Mouse (Mus musculus): ENCODE results near the gene Rchy1.
"Not testable (repeated sequence)": the region's sequence is repeated elsewhere in the genome, so short reads cannot be mapped to it uniquely, and the experiment has no call there.

Gene Rchy1

DNA sequence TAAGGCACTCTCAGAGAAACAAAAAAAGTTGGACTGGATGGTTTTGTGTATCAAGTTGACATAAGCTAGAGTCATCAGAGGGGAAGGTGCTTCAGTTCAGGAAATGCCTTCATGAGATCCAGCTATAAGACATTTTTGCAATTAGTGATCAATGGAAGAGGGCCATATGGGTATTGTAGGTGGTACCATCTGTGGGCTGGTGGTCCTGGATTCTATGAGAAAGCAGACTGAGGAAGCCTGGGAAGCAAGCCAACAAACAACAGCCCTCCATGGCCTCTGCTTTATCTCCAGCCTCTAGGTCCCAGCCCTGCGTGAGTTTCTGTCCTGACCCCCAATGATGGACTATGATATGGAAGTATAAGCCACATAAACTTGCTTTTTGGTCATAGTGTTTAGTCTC lies 3.8 kb downstream of the Rchy1 start:
- peak; percentile 40 for DNase-seq

DNA sequence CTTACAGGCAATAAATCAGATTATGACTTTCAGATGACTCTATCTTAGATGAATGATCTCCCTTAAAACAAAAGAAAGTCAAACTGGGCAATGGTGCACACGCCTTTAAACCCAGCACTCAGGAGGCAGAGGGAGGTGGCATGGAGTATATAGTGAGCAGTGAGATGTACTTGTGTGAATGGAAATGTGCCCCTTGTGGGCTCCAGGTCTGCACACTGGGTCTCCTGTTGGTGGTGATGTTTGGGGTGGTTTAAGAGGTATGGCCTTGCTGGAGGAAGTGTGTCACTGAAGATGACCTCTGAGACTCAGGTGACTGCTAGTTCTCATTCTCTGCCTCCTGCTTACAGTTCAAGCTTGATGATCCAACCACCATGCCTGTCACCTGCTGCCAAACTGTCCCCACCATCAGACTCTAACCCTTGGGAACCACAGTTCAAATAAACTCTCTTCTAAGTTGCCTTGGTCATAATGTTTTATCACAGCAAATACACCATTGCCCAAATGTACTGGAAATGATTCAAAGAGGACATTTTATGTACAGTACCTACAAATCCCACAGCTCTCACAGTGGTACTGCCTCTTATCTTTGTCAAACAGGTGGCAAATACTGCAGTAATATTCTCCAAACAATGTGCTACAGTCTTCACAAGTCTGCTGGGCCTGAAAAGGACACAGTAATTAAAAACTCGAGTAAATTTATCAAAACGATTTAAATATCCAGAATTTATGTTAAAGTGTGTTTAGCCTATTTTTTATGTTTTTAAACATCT lies 5.7 kb downstream of the Rchy1 start:
- no peak for DNase-seq

DNA sequence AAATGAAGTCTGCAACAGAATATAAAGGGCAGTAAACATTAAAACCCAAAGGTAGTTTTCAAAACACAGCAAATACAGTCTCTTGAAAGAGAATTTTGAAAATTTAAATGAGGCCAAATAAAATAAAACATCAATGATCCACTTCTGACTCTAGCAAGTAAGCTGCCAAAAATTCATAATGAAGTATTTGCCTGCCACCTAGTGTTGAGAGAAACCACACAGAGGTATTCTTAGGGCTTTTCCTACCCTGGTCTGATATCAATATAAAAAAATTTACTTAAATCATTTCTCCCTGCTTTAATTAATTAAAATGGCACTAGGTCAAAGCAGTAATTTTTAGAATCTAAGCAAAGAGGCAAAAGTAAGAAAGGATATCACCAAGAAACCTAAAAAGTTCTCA lies 11.5 kb downstream of the Rchy1 start:
- DNase-seq = no peak

DNA sequence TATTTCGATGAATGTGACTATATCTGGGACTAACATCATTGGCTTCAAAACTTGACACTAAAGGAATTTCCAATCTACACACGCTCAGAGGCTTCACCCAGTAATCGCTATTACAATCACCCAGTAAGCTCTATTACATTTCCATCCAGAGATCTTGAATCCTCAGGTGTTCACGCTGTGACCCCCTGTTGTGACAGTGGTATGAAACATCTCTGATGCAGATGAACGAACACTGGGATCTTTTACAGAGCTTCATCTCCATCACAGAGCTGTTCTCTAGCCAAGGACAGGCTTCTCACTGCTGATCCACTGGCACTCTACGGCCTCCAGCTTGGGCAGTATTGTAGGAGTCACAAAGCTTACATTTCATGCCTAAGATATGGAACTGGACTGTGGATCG lies 13.4 kb downstream of the Rchy1 start:
- DNase-seq = no peak

DNA sequence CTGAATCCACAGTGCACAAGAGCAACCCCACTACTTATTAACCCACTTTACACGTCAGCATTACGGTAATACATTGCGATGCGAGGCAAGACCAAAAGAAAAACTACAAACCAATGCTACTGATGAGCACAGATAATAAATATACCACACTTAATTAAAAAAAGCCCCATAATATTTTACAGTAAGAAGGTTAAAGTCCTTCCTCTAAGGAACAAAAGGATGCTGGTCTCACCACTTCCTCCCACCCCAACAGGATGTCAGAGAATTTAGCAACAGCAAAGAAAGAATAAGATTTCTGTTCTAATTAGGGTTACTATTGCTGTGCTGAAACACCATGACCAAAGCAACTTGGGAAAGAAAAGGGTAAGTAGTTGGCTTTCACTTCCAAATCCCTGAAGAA lies 15.9 kb downstream of the Rchy1 start:
- DNase-seq = no peak

DNA sequence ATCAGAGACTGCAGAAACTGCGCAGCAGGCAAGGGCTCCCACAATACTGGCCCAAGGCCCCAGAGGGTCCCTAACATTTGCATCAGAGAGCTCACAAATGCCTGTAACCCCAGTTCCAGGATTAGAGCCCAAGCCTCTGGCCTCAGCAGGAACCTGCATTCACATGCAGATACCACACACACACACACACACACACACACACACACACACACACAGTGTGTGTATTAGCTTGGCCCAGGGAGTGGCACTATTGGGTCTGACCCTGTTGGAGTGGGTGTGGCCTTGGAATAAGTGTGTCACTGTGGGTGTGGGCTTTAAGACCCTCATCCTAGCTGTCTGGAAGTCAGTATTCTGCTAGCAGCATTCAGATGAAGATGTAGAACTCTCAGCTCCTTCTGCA lies 17.3 kb downstream of the Rchy1 start:
- DNase-seq = not testable (repeated sequence)

DNA sequence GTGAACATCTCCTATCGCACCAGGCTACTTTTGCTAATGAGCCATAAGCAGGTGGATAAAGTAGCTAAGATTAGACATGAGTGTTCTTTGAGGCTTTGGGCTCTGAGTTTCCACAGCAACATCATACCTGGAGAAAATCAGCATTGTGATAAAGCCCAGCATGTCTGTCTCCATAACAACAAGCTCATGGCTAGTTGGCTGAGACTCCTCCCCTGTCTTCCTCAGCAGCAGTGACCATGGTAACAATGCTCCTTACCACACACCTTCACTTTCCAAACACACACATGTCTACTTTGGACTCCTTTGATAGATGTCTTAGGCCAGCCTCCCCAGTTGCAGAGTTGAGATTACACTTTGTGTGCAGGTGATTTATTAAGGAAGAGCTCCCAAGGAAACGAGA lies 49.6 kb downstream of the Rchy1 start:
- no peak for DNase-seq

DNA sequence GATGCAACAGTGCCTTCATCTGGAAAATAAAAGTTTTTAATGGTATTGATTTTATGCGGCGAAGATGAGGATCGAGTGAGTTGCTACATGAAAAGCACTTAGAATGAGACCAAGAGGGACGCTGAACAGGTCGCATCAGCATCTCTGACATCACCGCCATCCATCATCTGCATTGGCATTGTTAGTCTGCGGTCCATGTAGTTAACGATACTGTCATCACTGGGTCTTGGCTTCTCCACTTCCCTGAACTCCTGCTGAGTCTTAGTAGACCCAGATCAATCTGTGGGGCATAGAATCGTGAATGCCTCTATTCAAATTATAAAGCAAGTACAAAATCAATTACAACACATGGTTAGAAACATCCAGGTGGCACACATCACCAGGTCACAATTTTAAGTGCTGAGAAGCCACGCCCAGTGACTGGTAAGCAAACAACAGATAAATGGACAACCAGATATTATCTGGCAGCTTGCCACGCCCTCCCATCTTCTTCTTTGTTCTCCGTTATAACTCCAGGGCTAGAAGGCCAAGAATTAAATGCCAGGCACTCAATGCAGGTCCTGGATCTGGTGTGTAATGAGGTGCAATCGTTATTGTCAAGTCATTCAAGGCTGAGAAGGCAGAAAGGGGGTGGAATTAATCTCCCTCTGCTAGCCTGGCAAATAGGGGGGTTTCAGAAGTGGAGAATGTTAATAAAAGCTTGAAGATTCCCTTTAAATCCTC lies 51.3 kb downstream of the Rchy1 start:
- no peak for DNase-seq

DNA sequence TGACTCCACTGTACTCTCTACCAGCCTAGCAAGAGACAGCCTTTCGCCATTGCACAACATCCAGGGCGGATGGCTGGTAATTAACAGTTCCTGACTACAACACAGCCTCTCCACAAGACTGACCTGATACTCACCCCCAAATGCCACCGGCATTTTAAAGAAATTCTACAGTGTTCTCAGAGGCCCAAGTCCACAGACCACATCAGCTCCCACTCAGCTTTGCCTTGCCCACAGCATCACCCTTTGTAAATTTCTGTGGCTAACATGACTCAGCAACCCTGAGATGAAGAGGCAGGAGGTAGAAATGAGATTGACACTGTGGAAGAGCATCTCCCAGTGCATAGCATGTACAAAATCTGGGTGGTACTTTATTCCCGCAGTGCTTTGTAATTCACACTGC lies 52.3 kb downstream of the Rchy1 start:
- DNase-seq = no peak

DNA sequence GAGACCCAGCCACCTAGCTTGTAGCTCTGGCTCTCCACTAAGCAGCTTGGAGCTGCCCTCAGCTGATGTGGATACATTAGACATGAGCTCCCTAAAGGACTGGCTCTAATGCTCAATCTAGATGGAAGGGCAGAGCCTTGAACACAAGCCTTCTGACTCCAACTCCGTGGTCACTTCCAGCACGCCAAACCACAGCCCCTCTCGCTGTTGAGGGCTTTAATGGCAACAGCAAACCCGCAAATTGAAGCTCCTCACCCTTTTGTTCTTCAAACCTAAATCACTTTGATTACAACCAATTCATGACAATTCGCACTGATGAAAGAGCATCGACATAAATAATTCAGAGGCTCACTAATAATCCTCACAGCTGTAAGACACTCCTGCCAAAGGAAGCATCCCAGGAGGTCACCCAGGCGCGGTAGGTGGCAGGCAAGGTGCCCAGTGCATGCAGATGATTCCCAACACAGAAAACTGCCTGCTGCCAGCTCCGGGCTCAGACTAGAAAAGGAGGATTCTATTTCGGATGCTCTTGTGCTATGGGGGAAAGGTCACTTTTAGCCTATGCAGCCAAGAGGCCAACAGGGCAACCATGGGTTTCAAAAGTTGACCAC lies 53.8 kb downstream of the Rchy1 start:
- no peak for DNase-seq
